Mouse (Mus musculus) large intestine, adult 2 months (tissue): ENCODE measurements around the gene Hoxd10. TPM values are rescaled to one million over a fixed set of nuclear protein-coding genes. Genes with fewer than 3 reads are reported as not detected.

Source experiments
- DNase-seq: peaks from one replicate; pipeline ENCODE4 v3.0.0-alpha.2; 2012; ENCODE audit warnings: low read depth, low spot score
- WGBS: fragments of 180-500 bp; shearing (Covaris S2); methylation state at CpG from one replicate; pipeline ENCODE4 v1.1.7; 2018; 5-methylcytosine and 5-hydroxymethylcytosine counted together
- polyA plus RNA-seq: library from polyadenylated mRNA; depleted of rRNA; stranded (reverse); fragments of >200 nt; gene quantifications from 2 replicates; pipeline ENCODE4 v1.2.3, GENCODE M21; 2012

The Hoxd10 gene
- polyA plus RNA-seq, 1 experiment: not detected

- 5% methylated on average over 14 of the region's 14 CpGs for WGBS
- no peak for DNase-seq
These were observed 30.0 kb upstream of the Hoxd10 start for GRCm38 (mm10) chr2:74661685-74662084.

- 7% methylated on average over 18 of the region's 18 CpGs for WGBS
- no peak for DNase-seq
These were observed 28.3 kb upstream of the Hoxd10 start for GRCm38 (mm10) chr2:74663291-74663925.

GRCm38 (mm10) chr2:74666411-74666810 lies 25.3 kb upstream of the Hoxd10 start:
- WGBS: 26% methylated on average over 7 of the region's 7 CpGs
- DNase-seq: no peak

GRCm38 (mm10) chr2:74667191-74667841 lies 24.4 kb upstream of the Hoxd10 start:
- 8% methylated on average over 36 of the region's 36 CpGs for WGBS
- no peak for DNase-seq

GRCm38 (mm10) chr2:74667842-74668357 lies 23.8 kb upstream of the Hoxd10 start, which contains the start of gene Hoxd13:
Gene Hoxd13, plus strand, starts transcription at chr2:74668310.
- DNase-seq: no peak
- WGBS: under 1% methylated on average over 49 of the region's 51 CpGs

- DNase-seq: no peak
- WGBS: 2% methylated on average over 65 of the region's 74 CpGs
These were observed 23.1 kb upstream of the Hoxd10 start for GRCm38 (mm10) chr2:74668370-74669229.

- no peak for DNase-seq
- 3% methylated on average over 3 of the region's 3 CpGs for WGBS
These were observed 22.5 kb upstream of the Hoxd10 start for GRCm38 (mm10) chr2:74669230-74669578.

- 12% methylated on average over 14 of the region's 14 CpGs for WGBS
These were observed 22.0 kb upstream of the Hoxd10 start for GRCm38 (mm10) chr2:74669650-74670235.

GRCm38 (mm10) chr2:74670632-74671188 lies 21.0 kb upstream of the Hoxd10 start:
- no peak for DNase-seq
- WGBS: 46% methylated on average over 3 of the region's 3 CpGs

More at GRCm38 (mm10) chr2:74669650-74670235, 22.0 kb upstream of the Hoxd10 start:
- no peak for DNase-seq

GRCm38 (mm10) chr2:74671847-74672246 lies 19.9 kb upstream of the Hoxd10 start:
- no peak for DNase-seq
- 48% methylated on average over 5 of the region's 5 CpGs for WGBS

GRCm38 (mm10) chr2:74672481-74673362 lies 19.0 kb upstream of the Hoxd10 start:
- no peak for DNase-seq
- WGBS: 18% methylated on average over 40 of the region's 40 CpGs

- WGBS: 29% methylated on average over 24 of the region's 24 CpGs
These were observed 17.8 kb upstream of the Hoxd10 start for GRCm38 (mm10) chr2:74673835-74674425.

GRCm38 (mm10) chr2:74674881-74675665 lies 16.7 kb upstream of the Hoxd10 start, which contains the start of gene Hoxd12:
Gene Hoxd12, plus strand, starts transcription at chr2:74675013.
- 19% methylated on average over 47 of the region's 47 CpGs for WGBS
- DNase-seq: no peak

More at GRCm38 (mm10) chr2:74673835-74674425, 17.8 kb upstream of the Hoxd10 start:
- DNase-seq: no peak

- DNase-seq: no peak
- 41% methylated on average over 24 of the region's 24 CpGs for WGBS
These were observed 15.9 kb upstream of the Hoxd10 start for GRCm38 (mm10) chr2:74675666-74676282.

GRCm38 (mm10) chr2:74676376-74677052 lies 15.2 kb upstream of the Hoxd10 start:
- DNase-seq: no peak
- WGBS: 46% methylated on average over 9 of the region's 9 CpGs

- WGBS: 64% methylated on average over 2 of the region's 2 CpGs
- no peak for DNase-seq
These were observed 14.6 kb upstream of the Hoxd10 start for GRCm38 (mm10) chr2:74677106-74677505.
